Mouse (Mus musculus) layer of hippocampus, postnatal 25 days (tissue): ENCODE measurements around the gene Tmem243. TPM values are rescaled to one million over a fixed set of nuclear protein-coding genes. Genes with fewer than 3 reads are reported as not detected.
A peak's percentile ranks its signal among the peaks of the same experiment; 100 is the strongest.

Experiments
- DNase-seq, 2 experiments: peaks; one replicate each; pipeline ENCODE4 v3.0.0; 2022; ENCODE audit warnings: mixed read lengths in 2 of 2, low spot score in 1 of 2; ENCODE audit errors: extremely low spot score in 1 of 2
- total RNA-seq, 2 experiments: library from RNA; stranded (reverse); gene quantifications; 2 replicates each; pipeline ENCODE4 v1.2.3; 2021

Tmem243 gene
- total RNA-seq, 2 experiments from 2014 or later, result 8.8 to 10.2 TPM

DNA sequence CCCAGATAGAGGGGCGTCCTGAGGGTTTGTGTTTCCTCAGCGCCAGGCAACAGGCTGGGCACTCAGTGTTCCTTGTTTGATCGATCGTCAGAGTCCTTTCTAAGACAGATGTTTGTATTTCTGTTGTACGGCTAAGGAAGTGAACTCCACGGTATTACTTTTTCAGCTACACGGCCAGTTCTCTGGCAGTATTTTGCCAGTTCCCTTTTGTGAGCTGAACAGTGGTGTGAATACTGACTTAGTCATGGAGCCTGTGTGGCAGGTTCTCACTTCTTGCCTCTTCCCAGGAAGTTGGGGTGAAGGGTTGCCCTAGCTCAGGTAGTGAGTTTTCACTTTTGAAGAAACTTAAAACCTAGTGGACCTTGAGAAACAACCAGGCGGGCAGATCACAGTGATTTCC, 3.5 kb downstream of the Tmem243 start:
- no peak for DNase-seq

DNA sequence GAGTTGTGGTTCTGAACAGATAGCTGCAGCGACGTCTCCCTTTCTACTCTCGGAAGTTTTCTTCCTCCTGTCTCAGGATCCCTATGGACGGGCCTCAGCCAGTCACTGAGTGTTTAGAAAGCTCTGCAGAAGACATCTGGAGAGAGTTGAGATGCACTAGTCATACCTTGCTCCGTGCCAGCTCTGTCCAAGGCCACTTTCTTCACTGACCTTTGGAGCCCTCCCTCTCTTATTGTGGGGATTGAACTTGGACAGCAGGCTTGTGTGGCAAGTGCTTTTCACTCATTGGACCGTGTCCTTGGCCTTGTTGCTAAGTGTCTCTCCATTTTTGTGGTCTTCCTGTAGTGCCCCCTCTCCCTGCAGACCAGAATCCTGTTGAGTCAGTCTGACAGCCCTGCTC, 6.3 kb downstream of the Tmem243 start:
- no peak for DNase-seq

DNA sequence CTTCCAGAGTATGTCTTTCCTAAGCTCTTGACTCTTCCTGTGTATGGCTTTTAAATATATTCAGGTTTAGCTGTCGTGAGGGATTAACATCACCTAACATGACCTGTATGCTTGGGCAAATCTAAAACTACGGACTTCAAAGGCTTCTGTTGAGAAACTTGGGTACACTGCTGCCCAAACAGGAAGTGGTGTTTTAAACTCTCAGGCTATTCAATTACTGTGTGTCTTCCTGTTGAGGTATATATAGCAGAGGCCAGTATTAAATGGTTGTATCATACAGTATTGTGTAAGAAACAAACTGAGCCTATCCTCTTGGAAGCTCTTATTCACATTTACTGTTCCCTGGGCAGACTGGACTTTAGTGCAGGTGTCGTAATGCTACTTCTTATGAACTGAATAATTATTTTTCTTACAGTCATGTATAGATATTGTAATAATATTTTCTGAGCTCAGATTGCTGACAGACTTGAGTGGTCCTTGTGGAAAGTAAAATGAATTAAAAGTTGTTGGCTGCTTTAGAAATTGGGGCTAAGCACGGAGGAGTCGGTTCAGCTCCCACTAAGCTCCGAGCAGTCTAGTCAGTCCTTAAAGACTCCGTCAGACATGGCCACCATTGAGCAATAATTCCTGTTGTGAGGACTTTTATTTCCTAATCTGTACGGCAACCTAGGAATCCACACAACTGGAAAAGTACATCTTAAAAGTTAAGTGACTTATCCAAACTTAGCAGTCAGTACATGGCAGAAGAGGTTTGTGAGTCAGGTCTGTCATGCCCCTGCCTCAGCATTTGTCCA, 7.0 kb downstream of the Tmem243 start:
- no peak for DNase-seq

DNA sequence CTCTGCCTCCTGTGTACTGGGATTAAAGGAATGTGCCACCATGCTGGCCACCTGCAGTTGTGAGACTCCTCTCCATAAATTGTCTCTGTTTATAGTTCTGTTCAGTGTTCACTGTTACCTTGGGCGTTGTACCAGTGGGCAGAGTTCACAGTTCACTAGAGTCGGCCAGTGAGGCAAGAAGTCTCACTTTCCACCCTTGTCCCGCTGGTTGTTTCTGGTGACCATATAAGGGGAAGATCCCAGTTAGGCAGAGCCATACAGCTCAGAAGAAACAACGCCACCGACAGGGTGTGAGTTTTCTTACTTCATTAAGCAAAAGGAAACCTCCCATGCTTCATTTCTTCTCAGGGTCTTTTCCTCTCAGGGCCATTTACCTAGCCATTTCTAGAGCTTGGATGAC, 8.0 kb downstream of the Tmem243 start:
- DNase-seq, result no peak

DNA sequence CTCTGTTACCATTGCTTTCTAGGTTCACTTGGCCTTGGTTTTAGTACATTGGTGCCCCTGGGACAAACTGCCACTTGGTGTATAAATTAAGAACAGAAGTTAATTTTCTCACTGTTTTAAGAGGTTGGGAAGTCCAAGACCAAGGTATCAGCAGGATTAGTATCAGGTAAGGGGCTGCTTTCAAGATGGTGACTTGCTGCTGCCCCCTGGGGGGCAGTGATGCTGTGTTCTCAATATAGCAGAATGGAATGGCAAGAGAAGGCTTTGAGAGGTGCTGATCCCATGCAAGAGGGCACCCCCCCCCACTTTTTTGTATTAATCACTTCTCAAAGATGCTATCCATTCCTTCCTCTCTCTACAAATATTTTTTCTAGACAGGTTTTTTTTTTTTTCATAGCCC, 9.1 kb downstream of the Tmem243 start:
- no peak for DNase-seq

DNA sequence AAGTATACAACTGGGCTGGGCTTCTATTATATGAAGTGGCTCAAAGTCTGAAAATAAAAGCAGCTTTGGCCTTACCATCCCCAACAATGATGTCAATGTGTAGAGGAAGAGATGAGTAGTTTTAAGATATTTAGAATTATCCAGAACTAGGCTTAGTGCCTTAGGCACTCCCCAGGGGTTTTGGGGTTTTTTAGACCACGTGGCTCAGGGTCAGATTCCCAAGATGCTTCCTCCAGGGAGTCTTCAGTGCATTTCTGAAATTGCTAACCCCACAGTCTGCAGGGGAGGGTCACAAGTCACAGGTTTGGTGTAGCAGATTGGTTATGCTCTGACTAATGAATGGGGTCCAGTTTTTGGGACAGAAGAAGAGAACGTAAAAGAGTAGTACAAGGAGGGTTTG, 10.8 kb downstream of the Tmem243 start:
- no peak for DNase-seq

DNA sequence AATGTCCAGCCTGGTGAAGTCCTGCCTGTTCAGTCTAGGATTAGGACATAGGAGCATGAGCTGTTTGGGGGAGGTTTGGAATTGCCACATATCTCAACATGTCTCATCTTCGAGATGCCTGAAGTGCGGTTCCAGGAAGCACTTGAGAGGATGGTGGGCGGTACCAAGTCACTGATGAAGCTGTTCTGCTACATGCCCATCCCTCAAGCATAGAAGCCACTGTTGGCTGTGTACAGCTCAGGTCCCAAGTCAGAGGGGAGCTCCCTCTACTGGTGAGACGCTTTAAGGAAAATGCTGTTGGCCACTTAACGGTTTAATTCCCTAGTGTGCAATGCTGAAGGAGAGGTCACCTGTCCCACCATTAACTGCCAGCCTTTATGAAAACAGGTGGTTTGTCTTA, 11.3 kb downstream of the Tmem243 start:
- peak in 1 of 2 experiments; percentile 57 for DNase-seq

DNA sequence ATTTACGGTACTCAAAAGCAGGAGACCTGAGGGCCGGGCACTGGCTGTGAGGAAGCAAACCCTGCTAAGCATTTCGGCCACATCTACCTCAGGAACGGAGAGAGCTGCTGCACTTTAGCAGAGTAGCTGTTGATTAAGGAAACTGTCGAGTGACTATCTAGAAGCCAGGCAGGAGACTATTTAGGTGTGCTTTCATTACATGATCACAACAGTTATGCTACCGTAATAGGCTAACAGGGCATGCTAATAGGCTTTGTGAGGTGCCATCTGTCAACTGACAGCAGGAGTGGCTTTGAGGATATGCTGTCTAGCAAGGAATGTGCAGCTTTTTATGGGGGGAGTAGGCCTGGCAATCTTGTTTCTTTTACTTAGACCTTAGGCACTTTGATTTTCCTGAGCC, 13.7 kb downstream of the Tmem243 start:
- no peak for DNase-seq

DNA sequence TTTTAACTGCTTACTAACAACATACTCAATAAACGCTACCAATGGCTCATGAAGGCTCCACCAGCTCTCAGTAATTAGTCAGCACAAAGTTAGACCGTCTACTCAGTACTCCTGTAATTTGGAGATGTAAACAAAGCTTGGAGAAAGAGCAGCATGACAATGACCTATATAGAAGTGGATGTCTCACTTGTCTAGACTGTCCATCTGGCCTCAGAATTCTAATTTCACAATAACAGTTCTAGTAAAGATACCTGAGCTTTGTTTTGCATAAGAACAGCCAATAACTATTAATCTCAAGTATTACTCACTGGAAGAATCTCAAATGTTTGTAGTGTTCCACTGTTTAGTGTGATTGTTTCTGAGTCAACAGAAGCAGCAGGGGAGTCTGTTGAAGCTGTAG, 23.7 kb downstream of the Tmem243 start:
- no peak for DNase-seq

DNA sequence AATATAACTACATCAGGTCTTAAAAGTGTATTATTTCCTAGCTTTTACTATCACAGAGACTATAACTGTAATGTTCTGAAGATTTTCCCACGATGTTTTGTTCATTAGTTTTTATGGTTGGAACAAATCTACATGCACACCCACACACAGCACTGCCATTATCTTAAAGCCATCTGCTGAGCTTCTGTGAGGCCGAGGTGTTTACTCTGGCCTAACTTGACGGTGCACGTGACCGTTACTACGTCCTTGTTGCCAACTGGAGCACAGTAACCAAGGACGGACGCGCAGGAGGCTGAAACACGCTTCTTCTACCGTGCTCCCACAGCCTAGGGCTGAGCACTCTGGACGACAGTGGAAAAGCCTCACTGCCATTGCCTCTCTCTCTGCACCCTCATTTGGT, 28.1 kb downstream of the Tmem243 start:
- peak in 1 of 2 experiments; percentile 10 for DNase-seq

DNA sequence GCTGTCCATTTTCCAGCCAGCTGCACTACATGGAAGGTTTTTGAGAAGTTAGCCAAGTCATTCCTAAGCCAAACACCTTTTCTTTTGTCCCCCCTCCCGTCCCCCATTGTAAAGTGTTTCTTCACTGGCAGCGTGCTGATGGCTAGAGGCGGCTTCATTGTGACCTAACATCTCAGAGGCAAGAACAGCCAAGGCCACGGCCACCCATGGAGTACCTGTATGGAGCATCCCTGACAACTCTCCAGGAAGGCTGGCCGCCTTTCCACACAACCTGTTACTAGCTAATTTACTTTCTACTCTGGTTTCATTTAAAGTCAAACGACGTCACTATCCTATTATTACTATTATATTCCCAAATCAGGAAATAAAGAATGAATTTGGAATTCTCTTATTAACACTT, 31.3 kb downstream of the Tmem243 start:
- no peak for DNase-seq

DNA sequence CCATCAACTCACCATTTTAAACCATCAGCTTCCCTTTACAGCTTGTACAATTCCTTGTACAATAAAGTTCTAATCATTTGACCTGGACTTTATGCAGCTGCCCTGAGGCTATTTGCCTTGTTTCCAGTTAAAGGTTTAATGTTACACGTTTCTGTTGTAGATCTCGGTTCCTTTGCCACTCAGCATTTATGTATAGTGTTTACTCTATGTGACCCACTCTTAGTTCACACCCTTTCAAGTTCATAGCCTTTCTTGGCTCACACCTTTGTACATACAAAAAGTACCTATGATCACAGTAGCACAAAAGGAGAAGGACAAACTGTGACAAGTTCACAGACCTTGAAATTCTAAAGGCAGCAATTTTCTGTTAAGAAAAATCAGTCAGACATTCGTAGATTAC, 35.1 kb downstream of the Tmem243 start:
- DNase-seq, result no peak

DNA sequence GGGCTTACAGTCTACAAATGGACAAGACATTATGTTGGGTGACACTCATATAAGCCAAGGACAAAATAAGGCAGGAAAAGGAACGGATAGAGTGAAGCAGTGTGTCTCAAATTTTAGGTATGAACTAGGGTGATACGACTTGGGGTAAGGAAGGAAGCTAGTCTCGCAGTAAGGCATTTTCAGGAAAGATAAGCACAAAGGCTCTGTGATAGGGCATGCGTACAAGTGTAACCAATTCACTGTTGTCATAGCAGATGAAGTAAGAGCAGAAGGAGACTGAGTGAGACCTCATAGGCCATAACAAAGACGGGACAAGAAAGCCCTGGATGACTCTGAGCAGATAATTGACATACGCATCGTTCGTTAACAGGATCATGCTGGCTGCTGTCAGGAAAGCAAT, 40.3 kb downstream of the Tmem243 start:
- DNase-seq, result no peak

DNA sequence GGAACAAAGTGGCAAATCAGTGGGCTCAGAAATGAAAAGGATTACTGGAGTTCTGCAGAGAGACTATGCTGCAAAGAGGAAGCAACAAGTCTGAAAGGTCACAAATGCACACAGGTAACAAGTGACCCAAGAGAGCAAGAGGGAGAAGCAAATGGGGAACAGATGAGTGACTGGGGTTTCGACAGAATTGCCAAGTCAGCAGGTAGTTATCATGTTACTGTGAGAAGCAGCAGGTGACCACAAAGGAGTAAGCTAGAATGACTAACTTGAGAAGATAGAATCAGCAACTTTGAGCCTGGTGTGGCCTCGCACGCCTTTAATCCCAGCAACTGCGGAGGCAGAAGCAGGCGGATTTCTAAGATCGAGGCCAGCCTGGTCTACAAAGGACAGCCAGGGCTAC, 41.9 kb downstream of the Tmem243 start:
- DNase-seq, result no peak

DNA sequence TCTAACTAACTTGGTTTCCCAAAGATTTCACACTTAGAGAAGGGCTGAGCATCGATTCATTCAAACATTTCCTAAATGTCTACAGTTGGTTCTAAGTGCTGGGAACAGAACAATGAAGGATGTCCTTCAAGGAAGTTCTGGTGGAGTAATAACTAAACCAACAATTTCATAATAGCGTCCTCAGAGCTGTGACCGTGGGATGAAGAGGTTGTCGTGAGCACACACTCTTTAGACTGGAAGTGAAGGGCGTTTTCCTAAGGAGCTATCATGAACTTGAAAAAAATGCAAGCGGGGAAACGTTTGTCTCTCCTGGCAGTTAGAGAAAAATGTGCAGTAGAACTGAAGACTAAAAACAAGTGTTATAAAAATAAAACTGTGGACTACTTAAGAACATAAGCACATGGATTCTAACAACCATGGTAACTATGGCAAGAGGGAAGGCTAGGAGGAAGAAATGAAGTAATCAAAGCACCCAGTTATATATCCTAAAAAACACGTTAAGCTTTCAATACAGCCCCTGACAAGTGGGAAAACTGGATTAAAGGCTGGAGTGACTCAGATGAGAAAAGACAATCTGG, 48.9 kb downstream of the Tmem243 start:
- no peak for DNase-seq

DNA sequence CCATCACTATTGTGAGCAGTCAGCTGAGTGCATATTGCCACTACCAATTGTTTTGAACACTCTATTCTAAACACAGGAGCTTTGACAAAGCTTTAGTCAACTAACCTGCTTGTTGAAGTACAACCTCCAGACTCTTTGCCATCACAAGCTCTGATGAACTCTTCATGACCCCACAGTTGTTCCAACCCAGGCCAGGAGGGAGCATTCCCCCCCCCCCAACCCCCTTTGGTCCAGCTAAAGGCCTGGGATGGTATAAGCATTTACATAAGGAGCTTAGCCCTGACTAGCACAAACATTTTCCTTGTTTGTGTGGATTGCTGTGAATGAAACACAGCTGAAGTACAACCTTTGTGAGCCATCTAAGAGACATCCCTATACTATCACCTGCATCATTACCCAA, 56.3 kb downstream of the Tmem243 start:
- DNase-seq, result no peak

DNA sequence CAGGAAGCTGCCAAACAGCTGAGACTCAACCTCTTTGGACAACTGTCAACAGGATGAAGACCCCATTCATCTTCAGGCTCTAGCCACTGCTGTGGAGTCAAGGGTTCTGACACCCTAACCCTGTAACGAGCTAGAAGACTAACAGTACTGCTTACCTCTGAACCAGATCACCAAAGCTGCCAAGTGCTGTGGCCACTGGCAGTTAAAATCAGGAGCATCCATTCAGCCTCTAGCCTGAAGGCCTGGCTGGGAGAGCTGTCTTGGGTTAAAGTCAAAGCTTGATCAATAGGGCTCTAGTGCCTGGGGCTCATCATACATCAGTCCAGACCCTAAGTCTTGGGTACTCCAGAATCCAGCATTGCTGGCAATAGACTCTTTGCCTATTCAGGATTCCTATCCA, 56.9 kb downstream of the Tmem243 start:
- no peak for DNase-seq

DNA sequence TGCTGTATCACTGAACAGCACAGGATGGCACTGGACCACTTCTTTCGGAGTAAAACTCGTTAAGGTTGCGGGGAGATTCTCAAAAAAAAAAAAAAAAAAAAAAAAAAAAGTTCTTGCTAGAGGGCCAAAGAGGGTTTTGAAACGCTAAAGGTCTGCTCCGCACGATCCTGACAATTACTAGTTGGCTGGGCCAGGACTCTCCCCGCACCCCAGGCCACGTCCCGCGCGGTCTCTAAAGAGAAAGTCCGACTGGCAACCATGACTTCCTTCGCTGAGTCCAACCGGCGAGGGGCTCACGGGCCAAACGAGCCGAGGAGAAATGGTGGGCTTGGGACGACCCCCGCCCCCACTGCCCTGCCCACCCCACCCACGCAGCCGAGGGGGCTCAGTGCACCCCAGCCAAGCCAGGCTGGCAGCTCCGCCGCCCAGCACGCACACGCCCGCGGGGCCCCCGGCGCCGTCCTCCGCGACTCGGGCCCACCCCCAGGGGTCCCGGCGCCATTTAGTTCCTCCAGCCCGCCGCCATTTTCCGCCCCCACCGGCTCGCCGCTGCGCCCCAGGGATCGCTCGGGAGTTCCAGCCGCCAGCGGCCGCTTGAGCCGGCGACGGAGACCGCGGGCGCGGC, 60.5 kb downstream of the Tmem243 start:
- peak; percentile 20 for DNase-seq

DNA sequence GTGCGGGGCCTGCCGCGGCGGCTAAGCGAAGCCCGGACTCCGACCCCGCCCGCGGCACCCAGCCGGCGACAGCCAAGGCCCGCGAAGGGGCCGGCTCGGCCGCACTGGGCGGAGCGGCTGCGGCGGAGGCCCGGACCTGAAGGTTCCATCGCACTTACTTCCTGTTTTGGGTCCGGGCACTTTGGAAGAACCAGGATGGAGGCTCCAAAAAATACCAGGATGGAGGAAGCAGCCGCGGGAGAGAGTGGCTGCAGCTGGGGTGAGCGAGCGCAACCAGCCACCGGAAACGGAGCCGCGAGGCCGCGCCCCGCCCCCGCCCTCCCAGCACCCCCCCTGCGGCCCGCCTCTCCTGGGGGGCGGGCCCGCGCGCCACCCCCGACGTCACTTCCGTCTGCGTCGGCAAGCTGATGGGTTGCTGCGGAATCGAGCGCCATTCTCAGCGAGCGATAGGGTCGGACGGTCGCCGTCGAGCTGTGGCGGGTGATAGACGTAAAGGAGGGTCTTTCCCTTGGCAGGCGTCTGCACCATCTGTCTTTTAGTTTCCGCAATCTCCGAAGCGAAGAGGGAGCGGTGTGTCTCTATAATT, 61.1 kb downstream of the Tmem243 start, which contains the start of gene Dmtf1:
TSS of gene Dmtf1 (minus strand) at position 321 of the 586 bp plus-strand sequence.
- DNase-seq, result peak; percentile 82 to 86

DNA sequence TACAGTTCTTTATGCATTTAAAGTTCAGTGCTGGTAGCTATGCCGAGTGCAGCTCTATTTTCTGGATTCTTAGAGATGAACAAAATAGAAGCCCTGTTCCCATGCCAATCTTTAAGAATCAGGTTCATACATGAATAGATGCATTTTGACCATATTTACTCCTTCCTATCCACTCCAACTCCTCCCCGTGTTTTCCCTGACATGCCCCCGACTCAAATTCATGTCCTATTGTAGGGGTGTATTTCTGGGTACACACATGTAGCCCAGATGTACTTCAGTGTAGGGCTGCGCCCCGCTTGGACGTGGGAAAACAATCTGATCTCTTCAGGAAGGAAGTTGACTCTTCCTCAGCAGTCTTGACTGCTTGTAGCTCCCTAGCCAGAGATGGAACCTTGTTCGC, 61.6 kb downstream of the Tmem243 start:
- no peak for DNase-seq

DNA sequence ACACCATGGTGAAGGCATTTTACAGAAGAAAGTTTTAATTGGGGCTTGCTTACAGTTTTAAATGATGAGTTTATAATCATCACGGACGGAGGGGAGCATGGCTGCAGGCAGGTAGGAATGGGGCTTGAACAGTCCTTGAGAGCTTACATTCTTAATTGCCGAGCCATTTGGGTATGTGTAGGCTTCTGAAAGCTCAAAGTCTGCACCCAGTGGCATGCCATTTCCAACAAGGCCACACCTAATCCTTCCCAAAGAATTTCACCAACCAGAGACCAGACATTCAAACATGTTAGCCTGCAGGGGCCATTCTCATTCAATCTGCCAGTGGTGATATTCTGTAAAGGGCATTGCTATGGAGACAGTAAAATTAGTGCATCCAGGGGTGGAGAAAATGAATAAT, 62.9 kb downstream of the Tmem243 start:
- DNase-seq, result no peak
